Mouse (Mus musculus): ENCODE measurements around the gene Upb1. TPM values are rescaled to one million over a fixed set of nuclear protein-coding genes. Genes with fewer than 3 reads are reported as not detected.
A peak's percentile ranks its signal among the peaks of the same experiment; 100 is the strongest.
"Not testable (repeated sequence)": the region's sequence is repeated elsewhere in the genome, so short reads cannot be mapped to it uniquely, and the experiment has no call there.

The Upb1 gene
- 0.15 and 0.17 TPM in 2 replicates for polyA plus RNA-seq (2016; fragmentation: Nextera tagmentation; extraction: Ambion mirVana)

- no peaks in the 10 kb centered on the region for H3K27me3 ChIP-seq (replicated peaks)
- no peaks in the 10 kb centered on the region for H3K9me3 ChIP-seq (replicated peaks)
- 73% methylated on average over 4 of the region's 4 CpGs for WGBS
- no peak within 1 kb of the TSS for H3K9ac ChIP-seq
- peaks cover under 1% of the 10 kb centered on the region; the same call in 1 of the 2 replicates for H3K4me1 ChIP-seq (replicated peaks)
- H3K27ac ChIP-seq (ENCODE audit: poor library complexity, severe bottlenecking) = no peak within 1 kb of the TSS
- H3K4me3 ChIP-seq = no peak within 1 kb of the TSS
- no peaks in the 10 kb centered on the region for H3K36me3 ChIP-seq
- ATAC-seq (ENCODE audit: insufficient number of reproducible peaks, low FRiP score) = no peak
- H3K4me2 ChIP-seq = no peak within 1 kb of the TSS
These were observed at the start of gene Upb1 for GRCm38 (mm10) chr10:75400958-75401357. TSS of gene Upb1 (plus strand) at chr10:75401115.

DNA sequence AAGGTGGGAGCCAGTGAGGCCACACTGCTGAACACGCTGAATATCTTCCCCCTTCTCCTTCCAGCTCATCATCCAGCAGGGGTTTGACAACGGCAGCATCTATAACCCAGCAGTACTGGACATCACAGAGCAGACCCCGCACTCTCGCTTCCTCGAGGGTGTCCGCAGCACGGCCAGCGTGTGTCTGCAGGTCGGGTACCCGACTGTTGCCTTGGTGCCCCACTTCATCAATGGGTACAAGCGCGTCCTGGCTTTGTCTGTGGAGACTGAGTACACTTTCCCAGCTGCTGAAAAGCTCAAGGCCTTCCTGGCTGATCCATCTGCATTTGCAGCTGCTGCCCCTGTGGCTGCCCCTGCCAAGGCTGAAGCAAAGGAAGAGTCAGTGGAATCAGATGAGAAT, 48.4 kb upstream of the Upb1 start:
- 95% methylated on average over 12 of the region's 12 CpGs for WGBS
- H3K9me3 ChIP-seq (replicated peaks) = no peaks in the 10 kb centered on the region
- no peaks in the 10 kb centered on the region for H3K27me3 ChIP-seq (replicated peaks)
- no peak for ATAC-seq (ENCODE audit: insufficient number of reproducible peaks, low FRiP score)
- no peaks in the 10 kb centered on the region for H3K36me3 ChIP-seq
- no peak overlapping the region for H3K4me2 ChIP-seq
- H3K27ac ChIP-seq (ENCODE audit: poor library complexity, severe bottlenecking) = no peak overlapping the region
- peaks cover 12% of the 10 kb centered on the region for H3K4me1 ChIP-seq (replicated peaks)
- H3K9ac ChIP-seq = no peak overlapping the region
- no peak overlapping the region for H3K4me3 ChIP-seq

- not testable (repeated sequence) for H3K4me3 ChIP-seq; H3K9ac ChIP-seq; H3K27me3 ChIP-seq (replicated peaks); H3K4me2 ChIP-seq; H3K36me3 ChIP-seq; H3K27ac ChIP-seq (ENCODE audit: poor library complexity, severe bottlenecking); H3K9me3 ChIP-seq (replicated peaks)
- WGBS = 35% methylated on average over 8 of the region's 9 CpGs
- peak; percentile 29; the same call in 1 of the 2 replicates for ATAC-seq (ENCODE audit: insufficient number of reproducible peaks, low FRiP score)
- H3K4me1 ChIP-seq (replicated peaks) = peaks cover 12% of the 10 kb centered on the region
These were observed 47.1 kb upstream of the Upb1 start for GRCm38 (mm10) chr10:75353838-75354241.

- H3K27ac ChIP-seq (ENCODE audit: poor library complexity, severe bottlenecking) = peak overlapping the region; percentile 30
- no peak for ATAC-seq (ENCODE audit: insufficient number of reproducible peaks, low FRiP score)
- WGBS = 42% methylated on average over 4 of the region's 4 CpGs
These were observed 45.6 kb upstream of the Upb1 start for GRCm38 (mm10) chr10:75355341-75355740.

DNA sequence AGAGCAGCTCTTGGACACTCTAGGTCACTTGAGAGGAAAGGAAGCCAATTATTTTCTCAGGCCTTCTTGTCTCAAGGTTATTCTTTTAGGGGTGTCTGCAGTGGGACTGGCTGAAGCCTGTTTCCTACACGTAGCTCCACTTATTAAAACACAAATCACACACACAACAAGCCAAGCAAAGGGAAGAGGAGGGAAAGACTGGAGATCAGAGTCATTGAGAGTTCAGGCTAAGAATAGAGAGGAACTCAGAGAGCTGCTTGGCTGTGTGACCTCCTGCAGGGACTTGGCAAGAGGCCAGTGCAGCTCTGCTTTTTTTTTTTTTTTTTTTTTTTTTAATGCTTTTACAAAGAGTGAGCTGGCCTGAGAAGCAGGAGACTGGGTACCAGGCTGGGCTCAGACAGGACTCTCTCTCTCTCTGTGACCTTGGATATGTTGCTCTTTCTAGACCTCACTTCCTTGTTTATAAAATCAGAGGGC, 36.7 kb upstream of the Upb1 start:
- not testable (repeated sequence) for H3K4me2 ChIP-seq; H3K9ac ChIP-seq; H3K4me3 ChIP-seq; H3K36me3 ChIP-seq; H3K9me3 ChIP-seq (replicated peaks); H3K27me3 ChIP-seq (replicated peaks)
- 7% methylated on average over 1 of the region's 1 CpGs for WGBS
- peak overlapping the region; percentile 92 for H3K27ac ChIP-seq (ENCODE audit: poor library complexity, severe bottlenecking)
- H3K4me1 ChIP-seq (replicated peaks) = peaks cover 20% of the 10 kb centered on the region
- peak; percentile 85 for ATAC-seq (ENCODE audit: insufficient number of reproducible peaks, low FRiP score)

More at GRCm38 (mm10) chr10:75355341-75355740, 45.6 kb upstream of the Upb1 start:
- H3K4me2 ChIP-seq = no peak overlapping the region
- H3K36me3 ChIP-seq = no peaks in the 10 kb centered on the region
- H3K9me3 ChIP-seq (replicated peaks) = no peaks in the 10 kb centered on the region
- no peak overlapping the region for H3K9ac ChIP-seq
- H3K27me3 ChIP-seq (replicated peaks) = no peaks in the 10 kb centered on the region
- H3K4me1 ChIP-seq (replicated peaks) = peaks cover 12% of the 10 kb centered on the region
- H3K4me3 ChIP-seq = no peak overlapping the region

GRCm38 (mm10) chr10:75364796-75365195, 36.1 kb upstream of the Upb1 start:
- Histone ChIP-seq H3K27me3 (replicated peaks) (no peaks in the 10 kb centered on the region), H3K9ac (no peak overlapping the region), H3K9me3 (replicated peaks) (no peaks in the 10 kb centered on the region), H3K27ac (ENCODE audit: poor library complexity, severe bottlenecking) (peak overlapping the region; percentile 92), H3K4me1 (replicated peaks) (peaks cover 20% of the 10 kb centered on the region), H3K4me3 (no peak overlapping the region), H3K4me2 (0 out of 2 replicates have a peak overlapping the region, but pooled peaks have one; percentile 17), H3K36me3 (no peaks in the 10 kb centered on the region)
- ATAC-seq (ENCODE audit: insufficient number of reproducible peaks, low FRiP score) = no peak
- 80% methylated on average over 9 of the region's 9 CpGs for WGBS

GRCm38 (mm10) chr10:75365231-75365633, 35.7 kb upstream of the Upb1 start:
- Histone ChIP-seq H3K27me3 (replicated peaks) (no peaks in the 10 kb centered on the region), H3K27ac (ENCODE audit: poor library complexity, severe bottlenecking) (peak overlapping the region; percentile 92; the same call in 1 of the 2 replicates), H3K4me3 (peak overlapping the region; percentile 30), H3K4me2 (peak overlapping the region; percentile 51), H3K36me3 (no peaks in the 10 kb centered on the region), H3K4me1 (replicated peaks) (peaks cover 20% of the 10 kb centered on the region), H3K9ac (0 out of 2 replicates have a peak overlapping the region, but pooled peaks have one; percentile 37), H3K9me3 (replicated peaks) (no peaks in the 10 kb centered on the region)
- ATAC-seq (ENCODE audit: insufficient number of reproducible peaks, low FRiP score) = no peak
- 46% methylated on average over 6 of the region's 6 CpGs for WGBS

DNA sequence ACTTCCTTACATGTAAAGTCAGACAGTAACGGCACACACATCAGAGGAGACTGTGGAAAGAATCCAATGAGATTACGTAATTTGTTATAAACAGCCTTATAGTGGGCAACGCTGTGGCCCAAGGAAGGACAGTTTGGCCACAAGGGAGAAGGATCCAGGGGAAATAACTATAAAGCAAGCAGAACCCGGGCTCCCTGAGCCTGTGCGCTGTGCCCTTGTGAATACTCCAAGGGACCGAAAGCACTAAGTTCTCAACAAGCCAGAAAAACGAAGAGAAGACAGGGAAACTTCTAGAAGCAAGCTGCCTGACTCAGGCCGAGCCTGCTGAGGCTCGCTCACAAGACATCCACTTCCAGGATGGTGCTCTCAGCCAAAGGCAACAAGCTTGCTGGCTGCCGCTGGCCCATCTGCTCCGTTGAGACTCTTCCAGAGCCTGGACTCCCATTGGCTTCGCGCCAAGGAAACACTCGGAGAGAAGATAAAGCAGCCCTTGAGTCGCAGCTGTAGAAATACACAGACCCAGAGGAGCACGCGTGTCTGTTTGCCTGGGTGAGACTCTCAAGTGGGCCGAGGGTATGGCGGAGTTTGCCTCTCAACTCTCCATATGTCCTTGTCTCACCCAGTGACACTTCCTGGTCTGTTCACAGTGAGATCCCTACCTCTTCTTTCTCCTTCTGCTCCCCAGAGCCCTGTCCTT, 27.1 kb upstream of the Upb1 start:
- 41% methylated on average over 15 of the region's 19 CpGs for WGBS
- not testable (repeated sequence) for H3K27me3 ChIP-seq (replicated peaks); H3K36me3 ChIP-seq; H3K9me3 ChIP-seq (replicated peaks); H3K9ac ChIP-seq; H3K4me3 ChIP-seq
- Histone ChIP-seq H3K4me2 (peak overlapping the region; percentile 39), H3K4me1 (replicated peaks) (peaks cover 18% of the 10 kb centered on the region), H3K27ac (ENCODE audit: poor library complexity, severe bottlenecking) (peak overlapping the region; percentile 74)
- peak; percentile 88 for ATAC-seq (ENCODE audit: insufficient number of reproducible peaks, low FRiP score)

- no peak for ATAC-seq (ENCODE audit: insufficient number of reproducible peaks, low FRiP score)
- Histone ChIP-seq H3K36me3 (no peaks in the 10 kb centered on the region), H3K27ac (ENCODE audit: poor library complexity, severe bottlenecking) (peak overlapping the region; percentile 59), H3K9ac (peak overlapping the region; percentile 33; the same call in 1 of the 2 replicates), H3K27me3 (replicated peaks) (no peaks in the 10 kb centered on the region), H3K4me1 (replicated peaks) (peaks cover 17% of the 10 kb centered on the region), H3K9me3 (replicated peaks) (peaks cover under 1% of the 10 kb centered on the region; the same call in 1 of the 2 replicates), H3K4me2 (0 out of 2 replicates have a peak overlapping the region, but pooled peaks have one; percentile 12), H3K4me3 (no peak overlapping the region)
- 48% methylated on average over 10 of the region's 10 CpGs for WGBS
These were observed 22.2 kb upstream of the Upb1 start for GRCm38 (mm10) chr10:75378688-75379087.

GRCm38 (mm10) chr10:75390156-75390555, 10.8 kb upstream of the Upb1 start:
- H3K36me3 ChIP-seq = no peaks in the 10 kb centered on the region
- H3K4me2 ChIP-seq = no peak overlapping the region
- no peak for ATAC-seq (ENCODE audit: insufficient number of reproducible peaks, low FRiP score)
- no peak overlapping the region for H3K9ac ChIP-seq
- H3K4me3 ChIP-seq = no peak overlapping the region
- no peaks in the 10 kb centered on the region for H3K4me1 ChIP-seq (replicated peaks)
- H3K27ac ChIP-seq (ENCODE audit: poor library complexity, severe bottlenecking) = no peak overlapping the region
- no peaks in the 10 kb centered on the region for H3K27me3 ChIP-seq (replicated peaks)
- WGBS = 85% methylated on average over 2 of the region's 2 CpGs
- 0 out of 2 replicates have a peak, but pooled peaks cover 10% of the 10 kb centered on the region for H3K9me3 ChIP-seq (replicated peaks)

DNA sequence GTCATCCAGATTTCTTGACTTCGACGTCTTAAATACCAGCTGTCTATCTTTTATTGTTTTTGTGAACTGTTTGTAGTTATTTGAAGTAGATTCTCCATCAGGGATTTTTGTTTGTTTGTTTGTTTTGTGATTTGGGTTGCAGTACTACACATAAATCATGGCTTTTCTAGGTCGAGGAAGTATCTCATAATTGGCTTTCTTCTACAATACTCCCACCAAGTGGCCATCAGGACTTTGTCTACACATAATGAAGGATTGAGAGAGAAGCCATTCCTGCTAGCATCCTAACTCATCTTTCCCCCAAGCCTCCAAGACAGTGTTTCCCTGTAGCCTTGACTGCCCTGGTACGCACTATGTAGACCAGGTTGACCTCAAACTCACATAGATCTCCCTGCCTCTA, 10.1 kb upstream of the Upb1 start:
- Histone ChIP-seq H3K27me3 (replicated peaks) (no peaks in the 10 kb centered on the region), H3K27ac (ENCODE audit: poor library complexity, severe bottlenecking) (no peak overlapping the region), H3K9ac (no peak overlapping the region), H3K4me3 (no peak overlapping the region), H3K9me3 (replicated peaks) (0 out of 2 replicates have a peak, but pooled peaks cover 10% of the 10 kb centered on the region), H3K36me3 (no peaks in the 10 kb centered on the region), H3K4me2 (no peak overlapping the region), H3K4me1 (replicated peaks) (no peaks in the 10 kb centered on the region)
- WGBS = 77% methylated on average over 4 of the region's 4 CpGs
- no peak for ATAC-seq (ENCODE audit: insufficient number of reproducible peaks, low FRiP score)
